Mouse (Mus musculus) ZHBTc4 (cell line): ENCODE results near the gene Srgap1.
A peak's percentile ranks its signal among the peaks of the same experiment; 100 is the strongest.

ENCODE experiments used
- DNase-seq: peaks from one replicate; pipeline ENCODE4 v3.0.0-alpha.2; 2011; ENCODE audit warnings: low read depth, low spot score

The Srgap1 gene

DNA sequence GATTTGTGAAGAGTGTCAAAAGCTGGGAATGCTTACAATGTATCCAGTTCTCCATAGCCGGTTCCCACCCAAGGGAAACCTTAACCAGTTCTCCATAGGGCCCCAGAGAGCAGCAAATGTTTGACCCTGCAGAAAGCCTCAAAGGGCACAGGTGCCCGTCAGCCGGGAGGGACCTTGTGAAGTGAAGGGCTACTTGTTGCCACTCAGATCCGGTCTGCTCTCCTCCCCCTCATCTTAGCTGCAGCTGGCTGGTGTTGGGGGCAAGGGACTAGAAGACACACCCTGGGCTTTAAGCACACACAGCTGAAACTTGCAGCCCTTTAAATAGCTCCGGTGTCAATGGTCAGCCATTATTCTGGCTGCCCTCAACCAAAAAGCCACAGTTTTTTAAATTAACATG lies 30.1 kb downstream of the Srgap1 start:
- DNase-seq, result no peak

DNA sequence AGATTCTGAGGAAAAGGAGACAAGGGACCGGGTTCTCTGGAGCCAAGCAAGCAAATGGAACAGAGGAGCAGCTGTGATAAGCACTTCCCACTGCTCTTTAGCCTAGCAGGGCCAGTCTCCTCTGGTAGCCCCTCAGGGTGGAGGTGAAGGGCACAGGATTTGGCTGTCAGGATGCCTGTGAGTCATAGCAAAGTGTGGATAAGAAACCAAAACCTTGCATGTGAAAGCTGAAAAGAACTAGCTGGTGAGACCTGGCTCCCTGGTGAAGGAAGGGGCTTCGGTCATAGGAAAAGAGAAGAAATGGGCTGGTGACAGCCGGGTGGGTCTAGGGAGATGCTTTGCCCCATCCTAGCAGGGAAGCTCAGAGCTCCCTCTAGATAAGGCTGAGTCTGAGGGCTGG lies 30.5 kb downstream of the Srgap1 start:
- no peak for DNase-seq

DNA sequence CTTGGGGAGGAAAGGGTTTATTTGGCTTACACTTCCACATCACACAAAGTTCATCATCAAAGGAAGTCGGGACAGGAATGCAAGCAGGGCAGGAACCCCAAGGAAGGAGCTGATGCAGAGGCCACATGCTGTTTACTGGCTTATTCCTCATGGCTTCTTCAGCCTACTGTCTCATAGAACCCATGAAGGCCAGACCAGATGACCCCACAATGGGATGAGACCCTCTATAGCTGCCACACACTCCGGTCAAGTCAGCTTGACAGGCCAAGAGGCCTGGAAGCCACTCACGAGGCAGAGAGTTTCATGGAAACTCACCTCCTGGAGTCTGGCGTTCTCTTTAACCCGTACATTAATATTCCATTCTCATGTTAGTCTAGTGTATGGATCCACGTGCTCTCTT lies 34.8 kb downstream of the Srgap1 start:
- DNase-seq, result no peak

DNA sequence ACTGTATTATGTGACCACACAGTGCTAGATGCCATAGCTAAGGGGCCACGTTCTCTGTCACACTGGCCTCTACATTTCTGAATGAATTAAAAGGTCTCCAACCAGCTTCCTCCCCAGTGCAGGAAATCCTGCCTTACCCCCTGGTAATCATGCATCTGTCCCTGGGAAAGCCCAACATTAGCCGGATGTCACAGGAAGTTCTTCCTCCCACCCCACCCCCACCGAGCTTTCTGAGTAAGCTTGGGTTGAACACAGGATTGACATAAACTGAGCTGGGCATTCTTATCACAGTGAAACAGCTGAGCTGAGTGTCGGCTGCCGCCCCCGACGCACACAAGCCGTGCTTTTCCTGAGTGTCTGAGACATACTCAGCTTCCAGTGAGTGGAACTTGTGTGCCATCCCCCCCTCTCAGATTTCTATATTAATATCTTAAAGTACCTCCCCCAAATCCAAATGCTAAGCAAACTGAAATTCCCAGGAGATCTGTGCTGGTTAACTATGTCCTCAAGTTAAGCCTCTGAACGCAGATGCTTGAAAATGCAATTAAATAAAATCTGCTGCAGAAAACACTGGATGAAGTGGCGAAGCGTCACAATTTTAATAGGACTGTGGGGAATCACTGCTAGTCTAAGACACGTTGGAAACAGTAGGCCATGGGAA lies 38.3 kb downstream of the Srgap1 start:
- no peak for DNase-seq

DNA sequence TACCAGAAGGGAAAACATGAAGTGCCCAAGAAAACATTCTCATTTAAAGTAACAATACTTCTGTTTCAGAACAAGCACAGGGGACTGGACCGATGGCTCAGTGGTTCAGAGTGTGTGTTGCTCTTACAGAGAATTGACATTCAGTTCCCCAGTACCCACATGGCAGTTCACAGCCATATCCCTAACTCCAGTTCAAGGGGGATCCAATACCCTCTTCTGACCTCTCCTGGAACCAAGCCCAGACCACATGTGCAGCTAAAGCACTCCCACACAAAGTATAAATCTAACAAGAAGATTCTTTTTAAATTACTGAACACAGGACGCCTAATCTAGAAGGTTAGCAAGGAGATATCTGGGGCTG lies 38.8 kb downstream of the Srgap1 start:
- DNase-seq, result no peak

DNA sequence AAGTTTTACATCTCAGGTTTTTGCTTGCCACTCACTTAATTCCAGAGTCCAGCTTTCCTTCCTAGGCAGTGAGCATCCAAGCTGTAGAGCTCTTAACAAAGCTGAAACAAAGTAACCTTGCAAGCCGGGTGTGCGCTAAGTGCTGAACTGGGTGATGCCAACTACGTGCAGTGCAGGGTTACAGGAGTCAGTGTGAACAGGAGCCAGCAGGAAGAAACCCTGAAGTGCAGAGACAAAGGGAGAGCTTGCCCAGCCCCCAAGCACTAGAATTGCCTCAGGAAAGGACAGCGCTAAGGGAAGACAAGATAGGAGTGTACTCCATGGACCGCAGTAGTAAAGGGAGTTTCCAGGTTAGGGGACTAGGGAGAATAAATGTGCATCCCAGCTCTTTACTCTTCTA lies 40.5 kb downstream of the Srgap1 start:
- peak; percentile 56 for DNase-seq

DNA sequence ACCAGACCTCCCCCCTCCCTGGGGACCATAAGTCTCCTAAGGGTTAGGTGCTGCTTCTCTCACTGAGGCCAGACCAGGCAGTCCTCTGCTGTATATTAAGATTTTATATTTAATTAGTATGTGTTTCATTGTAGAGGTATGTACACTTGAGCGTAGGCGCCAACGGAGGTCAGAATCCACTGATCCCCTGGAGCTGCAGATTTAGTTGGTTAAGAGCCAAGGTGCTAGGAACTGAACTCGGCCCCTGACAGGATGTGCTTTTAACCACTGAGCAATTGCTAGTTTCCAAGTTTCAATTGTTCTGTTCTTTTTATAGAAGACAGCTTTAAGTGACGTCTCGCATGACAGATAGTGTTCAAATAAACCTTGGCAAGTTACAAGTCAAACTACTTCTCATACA lies 41.0 kb downstream of the Srgap1 start:
- DNase-seq, result no peak

DNA sequence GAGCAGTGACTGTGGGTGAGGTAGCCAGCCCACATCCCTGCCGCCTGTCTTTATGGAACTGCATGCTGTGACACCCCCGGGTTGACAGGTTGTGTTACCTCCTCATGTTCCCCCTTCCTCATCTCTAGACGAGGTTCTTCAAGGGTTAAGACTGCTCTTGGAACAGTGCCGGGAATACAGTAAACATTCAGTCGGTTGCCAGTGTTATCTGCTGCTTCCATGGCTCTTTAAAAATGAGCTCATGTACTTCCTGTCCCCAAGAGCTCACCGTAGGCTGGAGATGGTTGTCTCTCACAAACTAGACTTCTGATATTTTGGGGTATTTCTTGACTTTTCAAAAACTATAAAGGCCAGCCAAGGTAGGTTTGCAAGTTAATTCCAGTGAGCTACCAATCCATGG lies 41.6 kb downstream of the Srgap1 start:
- DNase-seq, result no peak

DNA sequence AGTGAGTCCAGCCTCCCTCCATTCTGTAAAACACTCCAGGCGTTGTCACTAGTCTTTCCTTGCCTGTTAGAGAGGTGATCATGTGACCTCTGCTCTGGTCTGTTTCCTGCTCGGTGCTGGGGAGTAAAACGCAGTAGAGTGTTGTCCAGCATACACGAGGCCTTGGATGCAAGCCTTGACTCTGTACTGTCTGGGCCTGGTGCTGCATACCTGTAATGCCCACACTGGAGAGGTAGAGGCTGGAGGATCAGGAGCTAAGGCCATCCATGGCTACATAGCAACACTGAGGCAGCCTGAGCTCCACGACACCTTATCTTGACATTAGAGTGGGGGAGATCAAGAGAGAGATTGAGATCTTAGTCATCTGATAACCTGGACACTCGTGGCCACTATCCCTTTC lies 44.2 kb downstream of the Srgap1 start:
- no peak for DNase-seq

DNA sequence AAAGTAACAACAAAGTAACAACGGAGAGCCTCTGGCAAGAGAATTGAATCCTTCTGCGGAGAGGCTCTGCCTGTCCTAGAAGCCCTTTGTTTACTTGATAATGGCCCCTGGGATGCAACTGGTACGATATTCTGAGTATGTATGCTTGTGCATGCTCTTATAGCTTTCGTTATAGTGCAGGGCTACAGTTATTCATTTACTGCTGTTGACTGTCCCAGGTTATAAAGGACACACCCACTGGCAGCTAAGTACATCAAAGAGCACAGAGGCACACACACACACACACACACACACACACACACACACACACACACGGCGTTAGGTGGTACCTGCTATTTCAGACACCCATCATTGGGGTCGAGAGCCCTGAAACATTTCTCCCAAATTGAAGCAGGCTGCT lies 48.3 kb downstream of the Srgap1 start:
- DNase-seq, result no peak

DNA sequence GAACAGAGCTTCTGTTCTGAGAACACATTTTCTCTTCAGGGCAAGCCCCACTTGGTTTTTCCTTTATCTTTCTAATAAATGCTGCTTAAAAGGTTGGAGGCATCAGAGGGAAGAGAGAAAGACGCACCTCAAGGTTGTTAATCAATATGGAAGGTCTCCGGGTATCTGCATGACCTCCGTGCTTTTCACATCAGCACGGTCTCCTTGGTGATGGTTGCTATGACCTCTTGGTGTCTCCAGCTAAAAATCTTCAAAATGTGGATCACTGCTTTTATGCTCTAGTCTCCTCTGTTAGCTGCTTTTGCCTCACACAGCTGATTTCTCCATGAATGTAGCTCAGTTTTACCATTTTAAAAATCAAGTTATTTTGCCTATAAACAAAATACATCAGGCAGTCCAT lies 50.6 kb downstream of the Srgap1 start:
- no peak for DNase-seq

DNA sequence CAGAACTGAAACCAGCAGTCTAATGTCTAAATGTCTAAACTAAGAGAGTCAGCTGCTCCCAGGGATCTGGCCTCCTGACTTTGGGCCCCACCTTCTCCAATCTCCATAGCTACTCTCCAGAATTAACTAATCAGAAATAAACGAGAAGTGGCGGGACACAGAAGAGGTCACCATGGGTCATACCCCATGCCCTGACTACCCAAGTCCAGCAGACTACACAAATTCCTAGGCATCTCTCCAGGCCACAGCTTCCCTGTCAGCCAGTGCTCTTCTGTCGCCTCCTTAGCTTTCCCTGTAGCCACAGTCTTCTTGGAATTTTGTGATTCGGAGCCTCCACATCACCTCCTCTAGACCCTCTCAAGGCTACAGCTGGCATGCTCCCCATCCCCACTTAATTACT lies 51.7 kb downstream of the Srgap1 start:
- DNase-seq, result no peak

DNA sequence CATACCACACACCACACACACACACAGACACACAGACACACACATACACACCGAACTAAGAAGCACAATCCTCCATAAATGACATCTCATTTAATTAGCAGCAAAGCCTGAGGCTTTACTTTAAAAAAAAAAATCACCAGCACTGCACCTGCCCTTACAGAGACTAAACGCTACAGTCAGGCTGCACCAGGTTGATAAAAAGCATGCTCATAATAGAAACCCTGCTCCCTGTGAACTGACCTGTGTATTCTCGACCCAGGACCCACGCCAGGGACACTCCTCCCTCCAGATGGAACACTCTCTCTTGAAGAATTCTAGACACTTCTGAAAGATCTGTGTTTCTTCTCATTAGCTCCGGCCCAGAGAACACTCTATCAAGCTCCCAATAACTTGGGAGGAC lies 52.5 kb downstream of the Srgap1 start:
- no peak for DNase-seq

DNA sequence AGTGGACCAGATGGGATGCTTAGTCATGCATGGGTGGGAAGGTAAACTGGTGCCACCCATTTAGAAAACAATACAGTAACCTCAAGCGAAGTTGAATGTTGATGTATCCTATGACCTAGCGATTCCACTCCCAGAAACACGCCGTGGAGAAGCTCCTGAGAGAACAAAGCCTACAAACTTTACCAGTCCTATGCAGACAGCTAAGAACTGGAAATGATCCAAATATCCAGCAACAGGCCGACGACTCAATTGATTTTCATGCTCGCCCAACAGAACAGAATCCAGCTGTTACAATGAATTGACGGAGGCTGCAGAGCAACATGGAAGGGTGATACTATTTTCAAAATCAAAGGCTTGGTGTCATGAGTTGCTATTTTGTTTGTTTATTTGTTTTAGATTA lies 54.5 kb downstream of the Srgap1 start:
- DNase-seq, result peak; percentile 36

DNA sequence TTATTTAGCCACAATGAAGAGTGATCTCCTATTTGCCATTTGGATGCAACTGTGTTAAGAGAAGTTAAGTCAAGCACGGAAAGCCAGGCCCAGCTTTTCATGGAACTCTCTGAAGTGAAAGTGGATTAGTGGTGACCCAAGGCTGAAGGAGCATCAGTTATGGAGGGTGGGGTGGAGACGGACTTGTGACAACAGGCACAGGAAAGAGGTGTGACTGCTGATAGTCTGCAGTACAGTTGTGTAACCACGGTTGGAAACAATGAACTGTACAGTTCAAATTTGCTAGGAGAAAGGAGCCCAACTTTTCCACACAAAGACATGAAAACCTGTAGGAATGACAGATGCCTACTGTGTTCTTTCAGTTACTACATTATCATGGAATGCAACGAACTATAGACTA lies 60.1 kb downstream of the Srgap1 start:
- DNase-seq, result no peak

DNA sequence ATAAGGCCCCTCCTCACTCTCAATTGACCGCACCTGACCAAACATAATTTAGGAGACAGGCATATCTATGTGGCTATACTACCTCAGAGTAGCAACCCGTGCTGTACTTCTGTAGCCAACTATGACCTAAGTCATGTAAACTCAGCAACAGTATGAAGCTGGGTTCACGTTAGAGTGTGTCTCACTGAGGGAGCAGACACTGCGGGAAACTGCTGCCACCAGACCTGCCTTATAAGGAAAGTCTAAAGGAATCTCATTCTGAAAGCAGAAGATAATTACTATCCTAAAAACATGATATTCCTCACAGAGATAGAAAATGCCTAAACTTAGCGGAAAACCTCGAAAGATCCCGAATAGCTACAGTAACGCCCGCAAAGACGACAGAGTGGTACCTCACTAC lies 62.2 kb downstream of the Srgap1 start:
- DNase-seq, result no peak

DNA sequence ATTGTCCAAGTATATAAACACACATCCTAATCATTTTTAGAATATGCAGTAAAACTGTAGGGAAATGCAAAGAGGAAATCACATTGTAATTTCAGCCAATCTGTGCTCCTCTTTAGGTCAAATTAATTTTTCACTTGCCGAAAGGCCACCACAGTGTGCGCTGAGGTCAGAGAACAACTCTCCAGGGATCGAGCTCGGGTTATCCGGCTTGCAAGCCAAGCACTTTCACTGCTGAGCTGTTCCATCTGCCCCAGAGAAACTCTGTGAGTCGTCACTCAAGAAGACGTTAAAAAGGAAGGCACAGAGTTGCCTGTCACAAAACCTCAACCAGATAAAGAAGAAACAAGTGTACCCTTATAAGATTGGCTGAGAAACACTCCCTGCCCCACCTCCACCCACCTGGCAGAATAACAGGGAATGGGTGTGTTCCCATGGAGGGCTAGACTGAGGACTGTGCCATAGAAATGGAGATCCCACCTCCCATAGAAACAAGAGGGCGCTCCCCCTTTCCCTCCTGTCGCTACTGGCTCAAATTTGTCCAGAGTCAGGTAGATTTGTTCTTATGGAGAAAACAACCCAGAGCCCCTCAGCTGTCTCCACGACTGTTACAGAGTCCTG lies 63.0 kb downstream of the Srgap1 start:
- DNase-seq, result peak; percentile 23

DNA sequence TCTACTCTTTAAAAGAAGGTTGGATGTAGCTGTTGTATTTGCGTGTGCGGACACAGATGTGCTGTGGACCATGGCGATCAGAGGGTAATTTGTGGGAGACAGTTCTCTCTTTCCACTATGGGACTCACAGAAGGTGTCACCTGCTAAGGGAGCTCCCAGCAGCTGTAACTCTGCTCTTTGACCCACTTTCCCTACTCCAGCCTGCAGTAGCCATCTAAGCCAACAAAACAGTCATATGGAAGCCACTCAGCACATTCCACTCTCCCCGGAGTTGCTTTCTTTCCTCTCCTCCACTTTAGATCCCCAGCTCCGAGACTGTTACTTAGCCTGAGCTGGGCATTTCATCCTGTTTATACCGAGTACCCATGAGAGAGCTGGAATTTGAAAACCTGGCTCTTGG lies 71.8 kb downstream of the Srgap1 start:
- DNase-seq, result no peak

DNA sequence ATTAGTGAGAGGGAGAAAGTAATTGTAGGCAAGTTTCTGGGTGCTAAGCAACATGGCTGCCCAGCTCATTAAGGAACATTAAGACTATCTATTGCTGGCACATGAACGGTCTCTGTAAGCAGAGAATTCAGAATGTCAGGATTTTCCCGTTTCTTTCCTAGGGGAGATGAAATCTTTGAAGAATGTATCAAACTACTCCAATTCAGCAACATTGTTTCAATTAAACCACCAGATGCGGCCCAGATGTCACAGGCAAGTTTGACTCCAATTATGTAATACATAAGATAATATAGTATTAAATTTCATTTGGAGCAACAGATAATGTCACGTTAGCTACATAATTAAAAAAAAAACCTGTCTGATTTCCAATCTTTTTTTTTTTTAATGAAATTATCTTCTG lies 72.5 kb downstream of the Srgap1 start:
- no peak for DNase-seq

DNA sequence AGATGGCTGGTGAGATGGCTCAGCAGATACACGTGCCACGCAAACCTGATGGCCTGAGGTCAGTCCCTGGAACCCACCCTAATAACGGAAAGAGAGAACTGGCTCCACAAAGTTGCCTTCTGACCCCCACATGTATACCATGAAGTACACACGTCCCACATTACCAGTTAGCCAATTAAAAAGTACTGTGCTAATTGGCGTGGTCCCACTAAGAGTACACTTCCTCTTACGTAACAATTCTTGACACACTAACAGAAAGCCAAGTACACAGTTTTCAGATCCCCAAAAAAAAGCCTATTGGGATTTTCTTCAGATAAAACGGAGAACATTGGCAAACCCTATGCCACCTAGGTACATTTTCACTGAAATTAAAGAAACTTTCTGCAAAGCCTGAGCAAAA lies 73.8 kb downstream of the Srgap1 start:
- no peak for DNase-seq

DNA sequence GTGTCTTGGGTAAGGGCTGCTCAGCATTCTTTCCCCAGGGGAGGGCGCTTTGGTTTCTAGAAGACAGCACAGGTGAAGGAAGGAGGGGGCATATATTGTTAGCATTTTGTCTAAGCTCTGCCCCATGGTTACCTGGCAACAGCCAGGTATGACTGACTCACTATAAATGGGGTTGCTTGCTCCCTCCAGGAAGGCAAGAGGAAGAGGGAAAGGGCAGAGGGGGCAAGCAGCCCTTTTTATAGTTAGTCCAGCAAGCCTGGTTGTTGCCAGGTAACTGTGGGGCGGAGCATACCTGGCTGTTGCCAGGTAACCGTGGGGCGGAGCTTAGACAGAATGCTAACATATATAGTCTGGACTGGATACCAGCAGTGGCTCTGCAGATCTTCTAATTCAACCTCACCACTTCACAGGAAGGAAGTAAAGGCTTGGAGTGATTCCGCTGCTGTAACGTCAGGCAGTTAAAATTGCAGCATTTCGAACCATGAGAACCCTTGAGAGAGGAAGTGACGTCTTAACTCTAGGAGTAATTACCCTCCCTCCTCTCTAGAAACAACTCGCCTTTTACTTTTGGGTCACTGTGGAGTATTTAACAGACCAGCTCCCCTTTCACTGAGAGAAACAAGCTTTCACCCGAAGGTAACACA lies 74.7 kb downstream of the Srgap1 start:
- DNase-seq, result peak; percentile 53

DNA sequence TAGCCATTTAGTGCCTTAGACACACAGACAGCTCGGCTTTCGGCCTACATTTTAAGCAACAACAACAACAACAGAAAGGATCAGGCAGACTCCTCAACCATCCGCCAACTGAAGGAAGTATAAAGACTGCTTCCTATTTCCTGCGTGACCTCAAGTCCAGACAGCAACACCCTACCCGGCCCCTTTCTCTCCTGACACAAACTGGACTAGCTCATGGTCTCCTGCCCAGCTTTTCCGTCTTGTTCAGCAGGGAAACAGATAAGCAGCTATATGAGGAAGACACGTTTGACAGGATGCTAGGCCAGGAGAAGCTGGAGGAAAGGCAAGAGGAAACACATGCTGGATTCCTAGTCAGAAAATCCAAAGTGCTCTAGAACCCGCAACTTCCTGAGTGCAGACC lies 75.5 kb downstream of the Srgap1 start:
- DNase-seq, result no peak

DNA sequence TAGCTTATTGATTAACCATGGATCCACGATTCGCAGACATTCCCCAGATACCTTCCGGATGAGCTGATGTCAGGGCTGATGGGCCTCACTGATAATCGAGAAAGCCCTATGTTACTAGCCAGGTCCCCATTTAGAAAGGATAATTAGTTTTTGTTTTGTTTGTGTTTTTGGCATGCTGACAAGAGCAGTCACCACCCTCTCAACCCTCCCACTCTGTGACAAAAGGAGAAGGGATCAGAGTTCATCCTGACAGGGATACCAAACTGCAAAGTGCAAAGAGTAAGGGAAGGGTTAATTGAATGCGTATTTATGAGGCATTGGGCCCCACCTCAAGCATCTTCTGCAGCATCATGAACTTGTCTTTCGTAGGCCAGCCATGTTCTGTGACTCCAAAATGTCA lies 76.2 kb downstream of the Srgap1 start:
- DNase-seq, result no peak

DNA sequence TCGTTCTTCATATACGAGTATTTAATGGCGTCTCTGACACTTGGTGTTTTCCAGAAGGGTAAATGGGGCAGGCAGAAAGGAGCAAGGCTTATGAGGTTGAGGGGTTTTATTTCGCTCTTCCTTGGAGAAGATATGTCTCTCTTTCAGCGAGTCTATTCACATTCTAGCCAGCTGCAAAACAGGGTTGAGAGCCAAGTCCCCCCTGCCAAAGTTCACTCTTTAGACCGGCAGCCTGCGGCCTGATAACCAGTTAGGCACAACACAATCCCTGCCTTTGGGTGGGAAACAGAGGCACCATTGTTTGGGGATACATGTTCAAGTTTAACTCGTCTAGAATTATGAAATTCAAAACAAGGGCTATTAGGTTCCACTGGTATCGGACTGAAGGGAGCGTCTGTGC lies 83.0 kb downstream of the Srgap1 start:
- DNase-seq, result no peak
